Mouse (Mus musculus): ENCODE data around the gene Prkg1.

DNA sequence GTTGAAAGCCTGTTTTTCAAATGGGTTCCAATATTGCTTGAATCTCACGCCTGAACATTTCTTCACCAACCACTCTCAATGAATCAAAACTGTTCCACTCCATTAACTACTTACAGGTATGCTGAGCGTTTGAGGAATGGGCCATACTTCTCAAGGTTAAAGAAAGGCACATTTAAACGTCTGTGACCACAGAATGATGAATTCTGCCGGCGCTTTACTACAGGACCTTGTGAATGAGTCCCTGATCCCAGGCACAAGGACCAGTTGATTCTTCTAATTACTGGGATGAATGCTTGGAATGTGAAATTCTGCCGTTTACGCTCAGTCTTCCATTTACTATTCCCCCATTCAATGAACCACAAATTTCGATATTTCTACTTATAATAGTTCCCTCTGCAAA lies 632.2 kb downstream of the Prkg1 start:
- TF ChIP-seq CTCF (IDR thresholded peaks at IDR 0.05; ENCODE audit: low read depth, low read length), result no peak
- TF ChIP-seq POLR2A (IDR thresholded peaks at IDR 0.05; ENCODE audit: borderline replicate concordance, low read depth, low read length), result no peak
